Mouse (Mus musculus) mature B cell (primary cell): Measurements from ENCODE around the gene Pdgfa.

Experiments
- in situ Hi-C: fragments of 300-500 bp; cut with MboI; formaldehyde crosslinking; loops from 2 replicates; pipeline ENCODE4 v1.14.3; 2019

The Pdgfa gene

GRCm38 (mm10) chr5:138994786-138995720 is 2.1 kb downstream of the Pdgfa start:
- in situ Hi-C loops, result no loop called here

GRCm38 (mm10) chr5:138994108-138994785 is 2.9 kb downstream of the Pdgfa start:
- in situ Hi-C loops, result no loop called here

GRCm38 (mm10) chr5:138993371-138994107 is 3.6 kb downstream of the Pdgfa start:
- in situ Hi-C loops, result no loop called here

- in situ Hi-C loops, result no loop called here
Measured at GRCm38 (mm10) chr5:138992611-138993370, 4.4 kb downstream of the Pdgfa start.

GRCm38 (mm10) chr5:138991734-138992133 is 5.4 kb downstream of the Pdgfa start:
- in situ Hi-C loops, result no loop called here

- in situ Hi-C loops, result no loop called here
Measured at GRCm38 (mm10) chr5:138990659-138991380, 6.3 kb downstream of the Pdgfa start.

- in situ Hi-C loops, result no loop called here
Measured at GRCm38 (mm10) chr5:138989567-138989966, 7.6 kb downstream of the Pdgfa start.

- in situ Hi-C loops, result no loop called here
Measured at GRCm38 (mm10) chr5:138988764-138989163, 8.4 kb downstream of the Pdgfa start.

- in situ Hi-C loops, result no loop called here
Measured at GRCm38 (mm10) chr5:138987994-138988393, 9.2 kb downstream of the Pdgfa start.

- in situ Hi-C loops, result no loop called here
Measured at GRCm38 (mm10) chr5:138981921-138982320, 15.2 kb downstream of the Pdgfa start.

GRCm38 (mm10) chr5:138980608-138981007 is 16.6 kb downstream of the Pdgfa start:
- in situ Hi-C loops, result no loop called here

GRCm38 (mm10) chr5:138979840-138980239 is 17.3 kb downstream of the Pdgfa start:
- in situ Hi-C loops, result no loop called here

GRCm38 (mm10) chr5:138977759-138978158 is 19.4 kb downstream of the Pdgfa start:
- in situ Hi-C loops, result no loop called here

- in situ Hi-C loops, result no loop called here
Measured at GRCm38 (mm10) chr5:138974911-138975485, 22.2 kb downstream of the Pdgfa start.

GRCm38 (mm10) chr5:138973480-138973879 is 23.7 kb downstream of the Pdgfa start:
- in situ Hi-C loops, result no loop called here

GRCm38 (mm10) chr5:138971405-138971804 is 25.8 kb downstream of the Pdgfa start:
- in situ Hi-C loops, result no loop called here

GRCm38 (mm10) chr5:138970056-138970490 is 27.1 kb downstream of the Pdgfa start:
- in situ Hi-C loops, result no loop called here

GRCm38 (mm10) chr5:138966033-138966724 is 31.0 kb downstream of the Pdgfa start:
- in situ Hi-C loops, result no loop called here

GRCm38 (mm10) chr5:138965590-138965989 is 31.6 kb downstream of the Pdgfa start:
- in situ Hi-C loops, result no loop called here

GRCm38 (mm10) chr5:138956427-138956833 is 40.7 kb downstream of the Pdgfa start:
- in situ Hi-C loops, result no loop called here
